Mouse (Mus musculus) ES-CJ7 (cell line): ENCODE measurements around the gene Stx16.

Experiments used
- DNase-seq: peaks from one replicate; pipeline ENCODE4 v3.0.0; 2011; ENCODE audit warnings: low read depth, low spot score

The Stx16 gene

GRCm38 (mm10) chr2:174126522-174127375 is 50.6 kb downstream of the Stx16 start:
- DNase-seq = peak; percentile 70

GRCm38 (mm10) chr2:174127376-174127713 is 51.2 kb downstream of the Stx16 start:
- DNase-seq = no peak

DNA sequence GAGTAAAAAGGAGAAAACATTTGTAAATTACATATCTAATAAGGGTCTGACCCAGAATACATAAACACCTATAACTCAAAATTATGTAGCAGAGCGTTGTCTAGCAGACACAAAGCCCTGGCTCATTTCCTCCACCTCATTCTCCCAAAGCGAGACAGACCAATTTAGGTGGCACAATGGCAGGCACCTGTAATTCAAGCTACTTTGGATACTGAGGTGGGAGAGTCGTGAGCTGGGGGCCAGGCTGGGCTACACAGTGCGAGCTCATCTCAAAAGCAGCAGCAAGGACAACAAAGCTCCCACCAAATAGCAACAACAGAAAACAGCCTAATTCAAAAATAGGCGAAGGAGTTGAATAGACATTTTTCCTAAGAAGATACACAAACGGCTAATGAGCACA is 52.8 kb downstream of the Stx16 start:
- DNase-seq = no peak

- no peak for DNase-seq
Measured at GRCm38 (mm10) chr2:174130468-174131097, 54.5 kb downstream of the Stx16 start.

GRCm38 (mm10) chr2:174132413-174132969 is 56.4 kb downstream of the Stx16 start:
- DNase-seq = no peak
